Mouse (Mus musculus): Measurements from ENCODE around the gene Cd72. TPM values are rescaled to one million over a fixed set of nuclear protein-coding genes. Genes with fewer than 3 reads are reported as not detected.

Gene Cd72
- polyA plus RNA-seq, 1 experiment from 2014 or later, result 7.9 TPM

DNA sequence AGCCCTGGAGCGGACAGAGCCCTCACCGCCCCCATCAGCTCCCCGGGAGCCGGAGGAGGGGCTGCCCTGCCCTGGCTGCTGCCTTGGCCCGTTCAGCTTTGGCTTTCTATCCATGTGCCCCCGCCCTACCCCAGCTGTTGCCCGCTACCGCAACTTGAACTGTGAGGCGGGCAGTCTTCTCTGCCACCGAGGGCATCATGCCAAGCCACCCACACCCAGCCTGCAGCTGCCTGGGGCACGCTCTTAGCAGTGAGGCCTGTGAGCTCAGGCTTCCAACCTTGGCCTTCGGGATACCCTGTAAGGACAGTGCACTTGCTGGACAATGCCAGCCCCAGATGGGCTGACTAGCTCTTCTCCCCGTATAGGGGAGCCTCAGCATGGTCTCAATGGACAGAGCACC lies 7.2 kb downstream of the Cd72 start:
- no peak for DNase-seq
- 85% methylated on average over 13 of the region's 13 CpGs for WGBS
- no peak overlapping the region for H3K4me3 ChIP-seq (replicated peaks; ENCODE audit: low read depth, low read length)

DNA sequence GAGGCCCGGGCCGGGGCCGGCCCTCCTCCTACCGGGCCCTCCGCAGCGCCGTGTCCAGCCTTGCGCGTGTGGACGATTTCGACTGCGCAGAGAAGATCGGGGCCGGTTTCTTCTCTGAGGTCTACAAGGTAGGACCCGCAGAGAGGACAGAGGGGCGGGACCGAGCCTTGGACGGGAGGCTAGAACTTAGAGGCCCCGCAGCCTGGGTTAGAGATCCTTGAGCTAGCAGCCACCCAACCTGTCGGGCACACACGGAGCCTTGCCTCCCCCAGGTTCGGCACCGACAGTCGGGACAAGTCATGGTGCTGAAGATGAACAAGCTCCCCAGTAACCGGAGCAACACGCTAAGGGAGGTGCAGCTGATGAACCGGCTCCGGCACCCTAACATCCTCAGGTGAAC lies 10.9 kb downstream of the Cd72 start:
- no peaks in the 10 kb centered on the region for H3K27me3 ChIP-seq (ENCODE audit: control insufficient read depth, insufficient read depth, low read length)
- peak; percentile 61 for DNase-seq
- no peak for ATAC-seq (ENCODE audit: low FRiP score, low TSS enrichment)
- H3K27ac ChIP-seq (replicated peaks; ENCODE audit: low read depth, low read length), result peak overlapping the region; percentile 95
- peak overlapping the region; percentile 83 for H3K4me2 ChIP-seq (ENCODE audit: low read length)
- peaks cover 13% of the 10 kb centered on the region for H3K4me1 ChIP-seq (ENCODE audit: control insufficient read depth, insufficient read depth, low read length)
- 1% methylated on average over 28 of the region's 28 CpGs for WGBS
- H3K4me3 ChIP-seq (replicated peaks; ENCODE audit: low read depth, low read length), result peak overlapping the region; percentile 87
- H3K9ac ChIP-seq (replicated peaks; ENCODE audit: low read length), result peak overlapping the region; percentile 98
- peaks cover 39% of the 10 kb centered on the region for H3K36me3 ChIP-seq (ENCODE audit: control insufficient read depth, insufficient read depth, low read length)
- H3K9me3 ChIP-seq (ENCODE audit: control insufficient read depth, low read length), result no peaks in the 10 kb centered on the region

More for the DNA sequence above, 7.2 kb downstream of the Cd72 start:
- H3K4me2 ChIP-seq (ENCODE audit: low read length), result no peak overlapping the region
- no peak overlapping the region for H3K27ac ChIP-seq (replicated peaks; ENCODE audit: low read depth, low read length)
- no peak for ATAC-seq (ENCODE audit: low FRiP score, low TSS enrichment)
- no peaks in the 10 kb centered on the region for H3K9me3 ChIP-seq (ENCODE audit: control insufficient read depth, low read length)
- H3K36me3 ChIP-seq (ENCODE audit: control insufficient read depth, insufficient read depth, low read length), result peaks cover 42% of the 10 kb centered on the region
- H3K4me1 ChIP-seq (ENCODE audit: control insufficient read depth, insufficient read depth, low read length), result peaks cover 11% of the 10 kb centered on the region
- no peaks in the 10 kb centered on the region for H3K27me3 ChIP-seq (ENCODE audit: control insufficient read depth, insufficient read depth, low read length)
- H3K9ac ChIP-seq (replicated peaks; ENCODE audit: low read length), result no peak overlapping the region

DNA sequence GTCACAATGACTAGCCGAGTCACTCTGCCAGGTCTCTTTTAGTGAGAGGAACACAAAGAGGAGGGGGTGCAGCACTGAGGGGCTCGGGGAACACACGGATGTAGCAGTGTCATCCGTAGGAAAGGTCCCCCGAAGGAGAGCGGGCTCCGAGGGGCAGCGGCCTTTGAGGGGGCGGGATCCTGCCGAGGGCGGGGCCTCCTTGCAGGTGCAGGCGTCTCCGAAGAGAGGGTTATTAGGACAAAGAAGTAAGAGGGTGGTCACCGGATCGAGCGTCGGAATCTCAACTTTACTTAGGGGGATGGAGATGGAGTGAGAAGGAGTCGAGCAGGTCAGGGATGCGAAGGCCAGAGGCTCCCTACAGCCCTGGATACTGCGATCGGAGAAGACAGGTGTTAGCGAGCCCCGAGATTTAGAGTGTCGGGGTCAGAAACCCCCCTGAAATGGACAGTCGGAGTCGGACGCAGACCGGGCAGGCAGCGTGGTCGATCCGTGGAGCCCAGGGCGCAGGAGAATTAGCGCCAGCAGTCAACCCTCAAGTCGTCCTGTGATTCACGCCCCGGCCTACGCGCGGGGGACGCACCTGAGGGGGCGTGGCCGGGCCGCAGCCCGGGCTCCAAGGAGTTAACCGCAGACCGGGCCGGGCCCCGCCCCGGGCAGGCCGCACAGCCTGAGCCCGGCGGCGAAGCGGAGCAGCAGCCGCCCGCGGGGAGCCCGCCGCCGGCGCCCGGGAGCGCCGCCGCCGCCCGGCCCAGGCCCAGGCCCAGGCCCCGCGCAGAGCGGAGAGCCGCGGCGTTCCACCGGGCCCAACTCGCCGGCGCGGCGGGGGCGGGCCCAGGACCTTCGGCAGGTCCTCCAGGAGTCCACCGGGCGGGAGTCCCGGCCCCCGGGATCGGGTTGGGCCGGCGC lies 11.7 kb downstream of the Cd72 start:
- Histone ChIP-seq H3K36me3 (ENCODE audit: control insufficient read depth, insufficient read depth, low read length) (peaks cover 30% of the 10 kb centered on the region), H3K9me3 (ENCODE audit: control insufficient read depth, low read length) (no peaks in the 10 kb centered on the region), H3K27me3 (ENCODE audit: control insufficient read depth, insufficient read depth, low read length) (no peaks in the 10 kb centered on the region), H3K4me3 (replicated peaks; ENCODE audit: low read depth, low read length) (peak overlapping the region; percentile 87), H3K4me2 (ENCODE audit: low read length) (peak overlapping the region; percentile 83), H3K4me1 (ENCODE audit: control insufficient read depth, insufficient read depth, low read length) (peaks cover 13% of the 10 kb centered on the region), H3K9ac (replicated peaks; ENCODE audit: low read length) (peak overlapping the region; percentile 98), H3K27ac (replicated peaks; ENCODE audit: low read depth, low read length) (peak overlapping the region; percentile 95)
- peak; percentile 72 for ATAC-seq (ENCODE audit: low FRiP score, low TSS enrichment)
- peak; percentile 89 for DNase-seq
- under 1% methylated on average over 88 of the region's 88 CpGs for WGBS

DNA sequence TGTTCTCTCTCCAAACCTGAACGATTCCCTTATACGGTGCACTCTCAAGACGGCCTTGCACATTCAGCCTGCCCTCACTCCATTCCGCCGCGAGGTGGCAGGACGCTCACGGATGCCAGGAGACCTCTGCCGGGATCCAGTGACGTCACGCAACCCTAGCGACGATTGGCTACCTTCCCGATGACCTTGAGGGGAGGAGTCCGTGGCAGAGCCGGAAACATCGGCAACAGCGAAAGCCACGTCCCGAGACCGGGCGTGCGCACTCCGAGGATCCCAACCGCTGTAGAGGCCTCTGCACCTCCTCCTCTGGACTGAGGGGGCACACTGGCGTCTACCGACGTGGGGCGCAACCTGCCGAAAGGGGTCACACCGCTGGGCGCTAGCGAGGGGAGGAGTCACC lies 12.4 kb downstream of the Cd72 start:
- peak; percentile 95 for ATAC-seq (ENCODE audit: low FRiP score, low TSS enrichment)
- Histone ChIP-seq H3K36me3 (ENCODE audit: control insufficient read depth, insufficient read depth, low read length) (peaks cover 24% of the 10 kb centered on the region), H3K4me3 (replicated peaks; ENCODE audit: low read depth, low read length) (peak overlapping the region; percentile 87), H3K27me3 (ENCODE audit: control insufficient read depth, insufficient read depth, low read length) (no peaks in the 10 kb centered on the region), H3K9me3 (ENCODE audit: control insufficient read depth, low read length) (no peaks in the 10 kb centered on the region), H3K4me2 (ENCODE audit: low read length) (peak overlapping the region; percentile 83), H3K9ac (replicated peaks; ENCODE audit: low read length) (peak overlapping the region; percentile 98), H3K4me1 (ENCODE audit: control insufficient read depth, insufficient read depth, low read length) (peaks cover 13% of the 10 kb centered on the region), H3K27ac (replicated peaks; ENCODE audit: low read depth, low read length) (peak overlapping the region; percentile 95)
- under 1% methylated on average over 33 of the region's 33 CpGs for WGBS
- DNase-seq, result peak; percentile 100

DNA sequence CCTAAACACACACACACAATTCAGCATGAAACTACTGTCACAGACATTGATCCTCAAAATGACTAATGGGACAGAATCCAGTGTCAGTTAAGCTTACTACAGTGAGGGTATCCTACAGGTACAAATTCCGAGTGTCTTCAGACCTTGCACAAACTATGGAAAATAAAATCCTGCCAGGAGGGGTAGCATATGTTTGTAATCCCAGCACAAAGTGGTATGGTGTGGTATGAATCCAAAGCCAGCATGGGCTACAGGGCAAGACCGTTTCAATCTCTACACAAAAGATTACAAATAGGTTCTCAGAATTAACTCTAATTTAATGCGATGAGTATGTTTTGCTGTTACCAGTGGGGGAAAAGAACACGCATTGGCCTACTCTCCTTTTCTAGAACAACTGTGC lies 12.8 kb downstream of the Cd72 start, which contains the start of gene Tesk1:
Gene Tesk1 (plus strand): TSS at position 301 of the 400 bp plus-strand sequence.
- H3K9ac ChIP-seq (replicated peaks; ENCODE audit: low read length), result peak within 1 kb of the TSS; percentile 98
- WGBS, result 25% methylated on average over 4 of the region's 4 CpGs

DNA sequence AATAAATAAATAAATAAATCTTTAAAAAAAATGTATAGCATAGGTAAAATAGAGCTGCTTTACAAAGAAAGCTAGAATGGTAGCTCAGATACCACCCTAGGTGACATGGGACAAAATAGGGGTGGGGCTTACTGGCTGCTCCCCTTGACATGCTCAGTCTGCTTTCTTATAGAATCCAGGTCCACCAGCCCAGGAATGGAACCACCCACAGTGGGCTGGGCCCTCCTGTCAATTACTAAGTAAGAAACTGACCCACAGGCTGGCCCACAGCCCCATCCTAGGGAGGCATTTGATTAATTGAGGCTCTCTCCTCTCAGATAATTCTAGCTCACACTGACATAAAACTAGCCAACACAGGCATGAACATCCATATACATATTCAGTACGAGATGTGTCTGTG lies 21.6 kb downstream of the Cd72 start:
- Histone ChIP-seq H3K27ac (replicated peaks; ENCODE audit: low read depth, low read length) (no peak overlapping the region), H3K4me3 (replicated peaks; ENCODE audit: low read depth, low read length) (no peak overlapping the region), H3K9me3 (ENCODE audit: control insufficient read depth, low read length) (no peaks in the 10 kb centered on the region), H3K36me3 (ENCODE audit: control insufficient read depth, insufficient read depth, low read length) (peaks cover 2% of the 10 kb centered on the region; the same call in 1 of the 2 replicates), H3K27me3 (ENCODE audit: control insufficient read depth, insufficient read depth, low read length) (no peaks in the 10 kb centered on the region), H3K9ac (replicated peaks; ENCODE audit: low read length) (no peak overlapping the region), H3K4me2 (ENCODE audit: low read length) (no peak overlapping the region), H3K4me1 (ENCODE audit: control insufficient read depth, insufficient read depth, low read length) (0 out of 2 replicates have a peak, but pooled peaks cover 3% of the 10 kb centered on the region)
- DNase-seq (no peak), ATAC-seq (ENCODE audit: low FRiP score, low TSS enrichment) (no peak)
- 84% methylated on average over 1 of the region's 1 CpGs for WGBS

More for the DNA sequence above, 12.8 kb downstream of the Cd72 start, which contains the start of gene Tesk1:
- H3K36me3 ChIP-seq (ENCODE audit: control insufficient read depth, insufficient read depth, low read length), result peaks cover 20% of the 10 kb centered on the region
- no peaks in the 10 kb centered on the region for H3K27me3 ChIP-seq (ENCODE audit: control insufficient read depth, insufficient read depth, low read length)
- H3K9me3 ChIP-seq (ENCODE audit: control insufficient read depth, low read length), result no peaks in the 10 kb centered on the region
- H3K4me1 ChIP-seq (ENCODE audit: control insufficient read depth, insufficient read depth, low read length), result peaks cover 13% of the 10 kb centered on the region
- H3K4me3 ChIP-seq (replicated peaks; ENCODE audit: low read depth, low read length), result peak within 1 kb of the TSS; percentile 87
- no peak for DNase-seq
- ATAC-seq (ENCODE audit: low FRiP score, low TSS enrichment), result peak; percentile 1; the same call in 1 of the 2 replicates
- peak within 1 kb of the TSS; percentile 95 for H3K27ac ChIP-seq (replicated peaks; ENCODE audit: low read depth, low read length)
- H3K4me2 ChIP-seq (ENCODE audit: low read length), result peak within 1 kb of the TSS; percentile 83

DNA sequence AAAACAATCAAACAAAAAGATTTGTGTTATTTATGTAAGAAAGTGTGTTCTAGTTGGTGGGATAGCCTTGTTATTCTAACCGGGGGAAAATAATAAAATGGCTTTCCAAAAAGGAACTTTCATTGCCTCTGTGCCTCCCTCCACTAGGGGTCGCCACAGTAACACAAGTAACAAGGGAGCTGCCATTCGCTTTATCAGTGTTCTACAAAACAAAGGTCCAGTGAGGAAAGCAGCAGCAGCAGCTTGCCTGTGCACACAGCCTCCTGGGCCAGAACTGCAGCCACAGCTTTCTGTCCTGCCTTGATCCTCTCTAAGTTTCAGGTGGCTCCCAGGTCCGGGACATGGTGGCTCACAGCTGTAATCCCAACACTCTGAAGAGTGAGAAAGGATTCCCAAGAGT lies 22.7 kb downstream of the Cd72 start:
- H3K27ac ChIP-seq (replicated peaks; ENCODE audit: low read depth, low read length), result peak overlapping the region; percentile 79

DNA sequence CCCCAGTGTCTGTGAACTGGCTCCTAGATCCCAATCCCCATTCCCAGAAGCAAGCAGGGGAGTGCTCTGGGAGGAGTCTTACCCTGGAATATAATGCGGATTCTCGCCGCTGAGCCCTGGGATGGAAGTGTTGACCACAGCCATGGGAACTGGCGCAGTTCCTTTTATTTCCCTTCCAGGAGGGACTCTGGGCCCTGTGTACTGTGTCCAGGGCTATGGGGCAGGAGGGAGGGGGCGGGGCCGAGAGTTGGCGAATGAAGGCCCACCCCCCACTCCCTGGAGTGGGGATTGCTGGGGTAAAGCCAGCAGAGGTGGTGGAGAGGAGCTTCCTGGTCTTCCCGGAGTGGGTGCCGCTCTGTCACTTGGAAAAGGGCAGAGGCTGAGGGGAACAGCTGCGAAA lies 25.5 kb downstream of the Cd72 start, which contains the start of gene Fam166b:
Gene Fam166b (minus strand): TSS at position 189 of the 400 bp plus-strand sequence.
- H3K4me1 ChIP-seq (ENCODE audit: control insufficient read depth, insufficient read depth, low read length), result 0 out of 2 replicates have a peak, but pooled peaks cover 8% of the 10 kb centered on the region
- H3K4me2 ChIP-seq (ENCODE audit: low read length), result no peak within 1 kb of the TSS
- H3K4me3 ChIP-seq (replicated peaks; ENCODE audit: low read depth, low read length), result no peak within 1 kb of the TSS
- 8% methylated on average over 10 of the region's 10 CpGs for WGBS
- H3K36me3 ChIP-seq (ENCODE audit: control insufficient read depth, insufficient read depth, low read length), result peaks cover 41% of the 10 kb centered on the region
- H3K27me3 ChIP-seq (ENCODE audit: control insufficient read depth, insufficient read depth, low read length), result peaks cover 26% of the 10 kb centered on the region; the same call in 1 of the 2 replicates
- H3K27ac ChIP-seq (replicated peaks; ENCODE audit: low read depth, low read length), result no peak within 1 kb of the TSS
- 0 out of 2 replicates have a peak, but pooled peaks have one; percentile 28 for ATAC-seq (ENCODE audit: low FRiP score, low TSS enrichment)
- DNase-seq, result peak; percentile 42
- H3K9me3 ChIP-seq (ENCODE audit: control insufficient read depth, low read length), result no peaks in the 10 kb centered on the region
- no peak within 1 kb of the TSS; the same call in 1 of the 2 replicates for H3K9ac ChIP-seq (replicated peaks; ENCODE audit: low read length)

More for the DNA sequence above, 22.7 kb downstream of the Cd72 start:
- Histone ChIP-seq H3K9me3 (ENCODE audit: control insufficient read depth, low read length) (no peaks in the 10 kb centered on the region), H3K36me3 (ENCODE audit: control insufficient read depth, insufficient read depth, low read length) (peaks cover 13% of the 10 kb centered on the region), H3K9ac (replicated peaks; ENCODE audit: low read length) (no peak overlapping the region), H3K27me3 (ENCODE audit: control insufficient read depth, insufficient read depth, low read length) (peaks cover 4% of the 10 kb centered on the region; the same call in 1 of the 2 replicates), H3K4me3 (replicated peaks; ENCODE audit: low read depth, low read length) (no peak overlapping the region), H3K4me2 (ENCODE audit: low read length) (no peak overlapping the region), H3K4me1 (ENCODE audit: control insufficient read depth, insufficient read depth, low read length) (0 out of 2 replicates have a peak, but pooled peaks cover 8% of the 10 kb centered on the region)
- DNase-seq (peak; percentile 96), ATAC-seq (ENCODE audit: low FRiP score, low TSS enrichment) (peak; percentile 66; the same call in 1 of the 2 replicates)
- WGBS, result 4% methylated on average over 4 of the region's 4 CpGs
